Comparison of ENCODE assay signal across 12 mouse cellular contexts in genomic region chr6:147574454-147575182, GRCm38 (mm10).
DNase-seq lines count a peak whose midpoint lies in the region; ATAC-seq lines count a peak whose summit lies in the region.
"Had no signal": no experiment of that assay in that cellular context is flagged by ENCODE, and none has a peak within 500 bp of the region (broad histone marks: within the 10 kb centered on the region; RNA-seq: fewer than 3 reads in every experiment).

No protein-coding gene starts in this region.

- no peaks in the 10 kb centered on the region for H3K9me3 ChIP-seq in kidney, embryonic 14.5 days (ENCODE audit: control insufficient read depth, low read length)

- peak; percentile 63; the same call in 1 of the 2 replicates for ATAC-seq in kidney, embryonic 14.5 days (ENCODE audit: low FRiP score, low TSS enrichment)
- no peak for ATAC-seq in monocyte, adult 5-6 weeks (replicated peaks; ENCODE audit: insufficient number of reproducible peaks, low FRiP score, low TSS enrichment, poor library complexity, severe bottlenecking)

- no peaks in the 10 kb centered on the region for H3K27me3 ChIP-seq in kidney, embryonic 14.5 days (ENCODE audit: control insufficient read depth, insufficient read depth, low read length)

- 48% methylated on average over 5 of the region's 5 CpGs for WGBS in kidney, embryonic 14.5 days

- no peak overlapping the region for H3K4me3 ChIP-seq in kidney, embryonic 14.5 days (ENCODE audit: low read length)

- no peak overlapping the region for H3K9ac ChIP-seq in kidney, embryonic 14.5 days (ENCODE audit: low read depth, low read length)

- DNase-seq in cerebellum, adult 9-11 months: peak; percentile 12
- DNase-seq in cerebellum, adult 11 months: no peak
- no peak for DNase-seq in kidney, postnatal 10 days
- peak; percentile 13 for DNase-seq in NIH3T3 (ENCODE audit: low read depth)
- DNase-seq in fibroblast of lung, adult 2 months (ENCODE audit: low read depth): peak; percentile 14
- DNase-seq in thymus, postnatal 36 days: no peak
- DNase-seq: heart, postnatal 10 days; kidney, adult 8-10 months; thymus, postnatal 4 days had no signal

- no peak overlapping the region for H3K4me2 ChIP-seq in kidney, embryonic 14.5 days (replicated peaks; ENCODE audit: low read depth, low read length)
- H3K4me2 ChIP-seq: liver, embryonic 11.5 days had no signal

- H3K36me3 ChIP-seq in kidney, embryonic 14.5 days (ENCODE audit: control insufficient read depth, insufficient read depth, low read length): no peaks in the 10 kb centered on the region

- H3K4me1 ChIP-seq in kidney, embryonic 14.5 days (ENCODE audit: control insufficient read depth, insufficient read depth, low read length): peaks cover 7% of the 10 kb centered on the region; the same call in 1 of the 2 replicates

- no peak overlapping the region for H3K27ac ChIP-seq in kidney, embryonic 14.5 days (ENCODE audit: low read depth, low read length)

Comparison
In these comparisons a context has a peak if more than half of its experiments do, and no peak if none do; other contexts are left out.
1. DNase-seq: peak in cerebellum, adult 9-11 months (single experiment), NIH3T3 (single experiment) and fibroblast of lung, adult 2 months (single experiment); none in cerebellum, adult 11 months (single experiment), kidney, postnatal 10 days (single experiment) and thymus, postnatal 36 days (0 of 2).